Mouse (Mus musculus): ENCODE measurements around the gene Arl1.
"Not testable (repeated sequence)": the region's sequence is repeated elsewhere in the genome, so short reads cannot be mapped to it uniquely, and the experiment has no call there.

DNA sequence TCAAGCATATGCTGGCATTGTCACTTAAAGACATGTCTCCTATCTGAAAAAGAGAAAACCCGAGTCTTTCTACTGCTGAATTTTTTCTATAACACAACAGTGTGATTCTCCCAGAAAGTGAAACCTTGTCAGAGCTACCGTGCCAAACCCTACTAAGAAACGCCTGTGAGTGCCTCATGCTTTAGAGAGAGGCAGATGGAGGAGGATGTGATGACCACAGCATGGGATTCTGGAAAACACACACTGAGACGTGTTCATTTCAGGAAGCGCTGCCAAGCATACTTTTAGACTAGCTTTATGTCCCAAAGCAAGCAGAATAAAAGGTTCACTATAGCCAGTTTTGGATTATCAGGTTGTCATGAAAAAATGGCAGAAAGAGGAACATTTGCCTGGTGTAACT lies 42.3 kb downstream of the Arl1 start:
- not testable (repeated sequence) for TF ChIP-seq CTCF (IDR thresholded peaks at IDR 0.05; ENCODE audit: control insufficient read depth, insufficient read depth, low read length); POLR2A (IDR thresholded peaks at IDR 0.05; ENCODE audit: borderline replicate concordance, control insufficient read depth, low read depth, low read length)

Data from bone marrow, adult 2 months (tissue).